Mouse (Mus musculus): ENCODE measurements at regions not wholly inside any gene's neighbourhood (a gene's known extent, or its start where the extent isn't known, plus 50 kb on each side); places are given as distances from the start of the nearest gene placed in this dataset.
"Not testable (repeated sequence)": the region's sequence is repeated elsewhere in the genome, so short reads cannot be mapped to it uniquely, and the experiment has no call there.

- POLR2A ChIA-PET: interaction anchor here in 1 of 4 experiments (0.9 to 1.0 kb wide), 2 partner anchors 15 to 45 kb away, joined by 3 read pairs; no protein-coding TSS in a partner anchor
- CTCF ChIA-PET: not testable (repeated sequence)
Observed at GRCm38 (mm10) chr10:69008679-69009078, 142.6 kb upstream of the Rhobtb1 start.

GRCm38 (mm10) chr10:69020811-69021743 is 130.2 kb upstream of the Rhobtb1 start:
- ChIA-PET CTCF (no interaction called here), POLR2A (interaction anchor here in 1 of 4 experiments (0.6 to 1.6 kb wide), 2 partner anchors 12 to 1672 kb away, joined by 3 to 7 read pairs; no protein-coding TSS in a partner anchor)

GRCm38 (mm10) chr10:69033410-69033809 is 117.8 kb upstream of the Rhobtb1 start:
- ChIA-PET CTCF (no interaction called here), POLR2A (interaction anchor here in 3 of 4 experiments (0.5 to 1.8 kb wide), 7 partner anchors 12 to 972 kb away, joined by 3 to 10 read pairs (median 4); partner anchors contain the start of gene Cdk1 (in 1 of the 3))

- ChIA-PET POLR2A (interaction anchor here in 2 of 4 experiments (0.5 to 1.8 kb wide), 8 partner anchors 11 to 1098 kb away, joined by 3 to 7 read pairs (median 4); partner anchors contain the start of gene Cdk1 (in 1 of the 2)), CTCF (no interaction called here)
Observed at GRCm38 (mm10) chr10:69034390-69035120, 116.7 kb upstream of the Rhobtb1 start.

- POLR2A ChIA-PET, CTCF ChIA-PET: not testable (repeated sequence)
Observed at GRCm38 (mm10) chr10:69035536-69035935, 115.7 kb upstream of the Rhobtb1 start.

- ChIA-PET CTCF (interaction anchor here in 1 of 4 experiments (0.8 kb wide), 1 partner anchor 1397 kb away, joined by 6 read pairs; no protein-coding TSS in a partner anchor), POLR2A (interaction anchor here in 1 of 4 experiments (0.7 to 0.8 kb wide), 2 partner anchors 29 to 36 kb away, joined by 3 to 4 read pairs; no protein-coding TSS in a partner anchor)
Observed at GRCm38 (mm10) chr10:69036096-69036495, 115.1 kb upstream of the Rhobtb1 start.

GRCm38 (mm10) chr10:69044171-69044651 is 107.0 kb upstream of the Rhobtb1 start:
- POLR2A ChIA-PET: no interaction called here
- CTCF ChIA-PET: no interaction called here

- ChIA-PET CTCF (interaction anchor here in 1 of 4 experiments (0.6 kb wide), 1 partner anchor 466 kb away, joined by 3 read pairs; no protein-coding TSS in a partner anchor), POLR2A (interaction anchor here in 3 of 4 experiments (0.6 to 2.0 kb wide), 5 partner anchors 11 to 1075 kb away, joined by 3 to 7 read pairs (median 3); no protein-coding TSS in a partner anchor)
Observed at GRCm38 (mm10) chr10:69045275-69045674, 106.0 kb upstream of the Rhobtb1 start.

GRCm38 (mm10) chr10:69046008-69046555 is 105.2 kb upstream of the Rhobtb1 start:
- ChIA-PET CTCF (interaction anchor here in 2 of 4 experiments (0.5 to 0.6 kb wide), 2 partner anchors 41 to 1174 kb away, joined by 4 read pairs; no protein-coding TSS in a partner anchor), POLR2A (interaction anchor here in 2 of 4 experiments (0.6 to 2.0 kb wide), 4 partner anchors 12 to 77 kb away, joined by 3 to 7 read pairs (median 4); no protein-coding TSS in a partner anchor)

- ChIA-PET POLR2A (no interaction called here), CTCF (interaction anchor here in 1 of 4 experiments (0.5 kb wide), 1 partner anchor 179 kb away, joined by 4 read pairs; no protein-coding TSS in a partner anchor)
Observed at GRCm38 (mm10) chr10:69078008-69078407, 73.2 kb upstream of the Rhobtb1 start.

GRCm38 (mm10) chr10:69086184-69086583 is 65.0 kb upstream of the Rhobtb1 start:
- ChIA-PET POLR2A (no interaction called here), CTCF (interaction anchor here in 1 of 4 experiments (0.8 kb wide), 1 partner anchor 16 kb away, joined by 3 read pairs; no protein-coding TSS in a partner anchor)

GRCm38 (mm10) chr10:69091872-69092271 is 59.4 kb upstream of the Rhobtb1 start:
- POLR2A ChIA-PET: no interaction called here
- CTCF ChIA-PET: interaction anchor here in 1 of 4 experiments (0.8 kb wide), 1 partner anchor 10 kb away, joined by 3 read pairs; no protein-coding TSS in a partner anchor

GRCm38 (mm10) chr10:69100021-69100420 is 51.2 kb upstream of the Rhobtb1 start:
- ChIA-PET CTCF (interaction anchor here in 2 of 4 experiments (0.6 to 1.0 kb wide), 3 partner anchors 95 to 755 kb away, joined by 3 to 6 read pairs (median 5); no protein-coding TSS in a partner anchor), POLR2A (interaction anchor here in 1 of 4 experiments (0.6 kb wide), 1 partner anchor 1800 kb away, joined by 3 read pairs; no protein-coding TSS in a partner anchor)

- POLR2A ChIA-PET: not testable (repeated sequence)
Observed at GRCm38 (mm10) chr10:69100742-69101141, 50.5 kb upstream of the Rhobtb1 start.

More at GRCm38 (mm10) chr10:69100742-69101141, 50.5 kb upstream of the Rhobtb1 start:
- CTCF ChIA-PET: interaction anchor here in 3 of 4 experiments (0.6 to 1.4 kb wide), 4 partner anchors 12 to 233 kb away, joined by 3 to 8 read pairs (median 4); no protein-coding TSS in a partner anchor
